Mouse (Mus musculus) left cerebral cortex, postnatal 25 days (tissue): ENCODE data around the gene Pcgf1. TPM values are rescaled to one million over a fixed set of nuclear protein-coding genes. Genes with fewer than 3 reads are reported as not detected.

Experiments
- DNase-seq, 2 experiments: peaks; one replicate each; pipeline ENCODE4 v3.0.0; 2022; ENCODE audit warnings: low spot score in 2 of 2, mixed read lengths in 1 of 2
- intact Hi-C: fragments of 180-260 bp; cut with DNase I; formaldehyde crosslinking; loops from one replicate; pipeline ENCODE4 v1.15.1; 2025
- total RNA-seq, 2 experiments: library from RNA; stranded (reverse); gene quantifications; 2 replicates each; pipeline ENCODE4 v1.2.3; 2021

Gene Pcgf1
- total RNA-seq, 2 experiments from 2014 or later: 21.3 to 24.4 TPM

GRCm38 (mm10) chr6:83092416-83093127 lies 14.9 kb downstream of the Pcgf1 start:
- intact Hi-C loops: no loop called here
- no peak for DNase-seq

GRCm38 (mm10) chr6:83095968-83096367 lies 18.3 kb downstream of the Pcgf1 start:
- no peak for DNase-seq
- intact Hi-C loops: no loop called here

DNA sequence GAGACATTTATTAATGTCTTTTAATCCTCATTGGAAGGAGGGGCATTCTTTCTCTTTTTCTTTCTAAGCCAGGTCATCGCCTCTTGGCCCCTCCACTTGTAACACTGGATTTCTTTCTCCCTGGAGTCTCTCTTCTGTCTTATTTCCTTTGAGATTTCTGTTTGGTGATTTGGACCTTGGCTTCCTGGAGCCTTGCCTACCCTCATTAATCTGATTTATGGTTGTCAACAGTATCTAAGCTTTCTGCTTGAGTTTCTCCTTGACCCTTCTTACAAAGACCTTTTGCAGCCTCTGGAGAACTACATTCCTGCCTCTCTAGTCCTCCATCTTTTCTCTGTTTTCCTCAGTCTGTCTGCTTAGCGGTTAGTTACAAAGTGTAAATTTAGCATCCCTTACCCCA lies 20.7 kb downstream of the Pcgf1 start:
- intact Hi-C loops: no loop called here
- DNase-seq: no peak

DNA sequence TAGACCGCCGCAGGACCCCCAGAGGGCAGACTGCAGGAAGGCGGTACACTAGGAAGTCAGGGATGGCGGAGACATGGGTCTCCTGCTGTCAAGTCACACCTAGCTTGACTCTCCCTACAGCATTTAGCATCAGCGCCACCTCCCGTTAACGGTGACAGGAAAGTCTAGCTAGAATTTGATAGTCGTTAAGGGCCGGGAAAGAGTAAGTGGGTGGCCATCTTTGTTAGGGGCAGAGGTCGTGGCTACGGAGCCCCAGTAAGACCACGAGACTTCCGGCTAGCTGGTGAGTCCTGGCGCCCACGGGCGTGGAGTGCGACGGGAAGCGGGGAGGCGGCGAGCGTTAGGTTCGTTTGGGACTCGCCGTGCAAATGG lies 23.6 kb downstream of the Pcgf1 start, which contains the start of the genes Ccdc142 and Gm42688:
Gene Ccdc142 (plus strand): TSS at position 286 of the 372 bp plus-strand sequence.
Gene Gm42688 (plus strand): TSS at position 302 of the 372 bp plus-strand sequence.
- DNase-seq: peak; percentile 89 to 94
- intact Hi-C loops: loop anchor here (1.0 to 10.0 kb wide), 3 partner anchors 23 to 187 kb away; no protein-coding TSS in a partner anchor

DNA sequence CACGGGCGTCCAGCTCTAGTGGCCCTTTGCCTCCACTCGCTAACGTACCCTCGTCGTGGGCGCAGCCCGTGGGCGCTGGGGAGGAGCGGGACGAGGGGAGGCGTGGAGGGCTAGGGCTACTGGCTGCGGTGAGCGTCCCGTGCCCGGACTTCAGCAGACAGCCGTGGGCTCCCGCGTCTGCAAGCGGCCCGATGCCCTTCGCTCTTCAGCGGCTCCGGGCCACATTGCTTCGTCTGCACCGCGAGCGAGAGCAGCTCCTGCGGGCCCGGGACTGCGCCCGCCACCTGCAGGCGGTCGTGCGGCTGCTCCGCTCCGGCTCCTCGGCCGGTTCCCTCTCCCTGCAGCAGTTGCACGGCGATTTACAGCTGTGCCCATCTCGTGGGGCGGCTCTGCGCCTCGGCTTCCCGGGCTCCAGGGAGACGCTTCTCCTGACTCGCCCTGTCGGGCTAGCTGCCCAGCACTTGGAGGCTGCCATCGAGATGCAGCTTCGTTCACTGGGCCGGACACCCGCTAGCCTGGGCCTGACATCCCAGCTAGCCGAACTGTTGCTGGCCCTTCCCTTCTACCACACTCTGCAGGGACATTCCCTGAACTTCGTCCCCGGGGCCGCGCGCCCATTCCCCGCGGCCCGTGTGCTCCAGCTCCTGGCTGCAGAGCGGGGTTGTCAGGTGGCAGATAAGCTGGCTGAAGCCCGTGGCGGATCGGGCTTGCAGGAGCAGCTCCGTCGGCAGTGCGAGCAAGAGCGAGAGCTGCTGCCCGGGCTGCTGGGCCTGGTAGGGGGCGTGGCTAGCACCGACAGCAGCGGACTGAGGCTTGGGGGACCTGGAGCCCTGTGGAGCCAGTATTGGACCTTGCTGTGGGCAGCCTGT lies 24.3 kb downstream of the Pcgf1 start:
- intact Hi-C loops: loop anchor here (1.0 to 10.0 kb wide), 4 partner anchors 24 to 187 kb away; partner anchors contain the start of gene Aup1
- peak; percentile 60 to 71 for DNase-seq

DNA sequence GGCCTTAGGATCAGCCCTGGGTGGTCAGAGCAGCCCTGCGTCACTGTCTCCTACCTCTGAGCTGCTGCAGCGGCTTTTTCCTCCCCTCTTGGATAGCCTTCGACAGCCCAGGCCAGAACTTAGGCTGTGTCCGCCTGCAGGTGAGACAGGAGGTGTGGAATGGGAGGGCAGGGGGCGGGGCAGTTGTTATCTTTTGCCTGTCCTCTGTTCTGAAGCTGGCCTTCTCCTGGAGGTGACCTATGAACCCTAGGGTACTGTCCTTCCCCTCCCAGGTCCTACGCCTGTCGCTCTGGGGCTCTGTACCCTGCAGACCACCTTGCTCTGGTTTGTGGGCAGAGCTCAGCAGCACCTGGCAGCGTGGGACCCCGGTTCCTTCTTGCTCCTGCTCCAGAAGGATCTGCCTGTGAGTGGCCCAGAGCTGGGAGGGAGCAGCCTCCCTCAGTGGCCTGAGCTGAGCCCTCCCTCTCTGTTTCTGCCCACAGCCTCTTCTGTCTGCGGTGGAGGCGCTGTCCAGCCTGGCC lies 25.5 kb downstream of the Pcgf1 start:
- intact Hi-C loops: loop anchor here (10.0 kb wide), 1 partner anchor 188 kb away; no protein-coding TSS in a partner anchor
- DNase-seq: no peak

DNA sequence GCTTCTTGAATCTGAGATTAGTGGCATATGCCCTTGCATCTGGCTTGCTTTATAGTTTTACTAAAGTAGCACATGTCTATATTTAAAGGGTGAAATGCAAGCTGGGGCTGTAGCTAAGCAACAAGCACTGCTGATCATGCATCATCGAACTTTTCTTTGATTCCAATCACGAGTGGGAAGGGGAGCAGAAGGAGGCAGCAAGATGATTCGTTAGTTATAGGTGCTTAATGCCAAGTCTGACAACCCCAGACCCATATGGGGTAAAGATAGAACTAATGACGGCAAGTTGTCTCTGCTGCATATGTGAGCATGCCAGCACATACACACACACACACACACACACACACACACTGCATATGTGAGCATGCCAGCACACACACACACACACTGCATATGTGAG lies 26.5 kb downstream of the Pcgf1 start:
- intact Hi-C loops: loop anchor here (10.0 kb wide), 1 partner anchor 189 kb away; no protein-coding TSS in a partner anchor
- DNase-seq: peak; percentile 27 to 75

DNA sequence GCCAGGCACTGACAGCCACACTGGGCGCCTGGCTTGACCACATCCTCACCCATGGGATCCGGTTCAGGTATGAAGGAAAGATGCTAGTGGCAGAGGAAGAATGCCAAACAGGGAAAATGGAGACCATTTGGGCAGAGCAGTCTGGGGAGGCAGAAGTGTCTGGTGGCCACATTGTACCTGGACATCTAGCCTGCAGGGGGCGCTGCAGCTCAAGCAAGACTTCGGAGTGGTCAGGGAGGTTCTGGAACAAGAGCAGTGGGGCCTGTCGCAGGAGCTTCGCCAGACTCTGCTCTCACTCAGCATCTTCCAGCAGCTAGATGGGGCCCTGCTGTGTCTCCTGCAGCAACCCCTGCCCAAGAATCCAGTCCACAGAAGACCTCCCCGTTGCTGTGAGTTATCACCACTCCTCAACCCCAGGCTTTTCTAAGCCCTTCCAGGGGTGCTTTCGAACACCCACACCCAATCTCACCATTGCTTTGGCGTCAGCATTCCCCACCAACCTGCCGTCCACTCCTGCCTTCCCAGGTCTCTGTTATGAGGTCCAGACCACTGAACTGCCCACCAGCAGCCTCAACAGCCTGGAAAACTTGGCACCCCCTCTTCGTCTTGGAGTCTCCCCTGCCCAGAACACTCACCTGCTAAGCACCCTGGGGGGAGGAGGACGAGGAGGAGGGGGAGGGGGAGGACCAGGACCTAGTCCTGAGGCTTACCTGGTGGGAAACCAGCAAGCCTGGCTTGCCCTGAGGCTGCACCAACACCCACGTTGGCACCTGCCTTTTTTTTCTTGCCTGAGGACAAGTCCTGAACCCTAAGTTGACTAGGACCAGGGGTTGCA lies 30.1 kb downstream of the Pcgf1 start:
- intact Hi-C loops: loop anchor here (10.0 kb wide), 1 partner anchor 193 kb away; no protein-coding TSS in a partner anchor

DNA sequence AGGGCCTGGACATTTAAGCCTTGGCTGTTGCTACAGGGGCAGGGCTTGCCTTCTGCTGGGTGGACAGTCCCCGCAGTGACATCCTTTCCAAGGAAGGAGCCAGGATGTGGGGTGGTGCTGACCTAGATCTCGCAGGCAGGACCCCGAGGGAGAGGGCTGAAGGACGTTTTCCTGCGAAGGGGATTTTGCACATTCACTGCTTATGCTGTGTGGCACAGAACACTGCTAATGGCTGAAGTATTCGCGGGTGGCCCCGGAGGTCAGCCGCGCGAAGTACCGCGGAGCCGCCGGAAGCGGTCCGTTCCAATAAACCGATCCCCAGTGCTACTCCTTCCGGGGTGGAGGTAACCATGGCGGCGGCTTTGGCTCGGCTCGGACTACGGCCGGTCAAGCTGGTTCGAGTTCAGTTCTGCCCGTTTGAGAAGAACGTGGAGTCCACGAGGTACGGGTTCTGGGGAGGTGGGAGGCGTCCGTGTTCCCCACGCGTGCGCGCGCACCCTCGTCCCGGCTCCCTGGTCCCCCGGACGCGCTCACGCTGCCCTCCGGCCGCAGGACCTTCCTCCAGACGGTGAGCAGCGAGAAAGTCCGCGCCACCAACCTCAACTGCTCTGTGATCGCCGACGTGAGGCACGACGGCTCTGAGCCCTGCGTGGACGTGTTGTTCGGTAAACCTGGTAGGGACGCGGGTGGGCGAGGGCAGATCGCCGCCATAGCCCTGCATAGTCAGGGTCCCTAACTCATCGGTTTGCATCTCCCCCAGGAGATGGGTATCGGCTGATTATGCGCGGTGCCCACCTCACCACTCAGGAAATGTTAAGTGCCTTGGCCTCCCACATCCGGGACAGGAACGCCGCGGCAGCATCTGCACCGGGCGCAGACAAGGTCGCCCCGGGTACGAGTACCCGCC lies 31.3 kb downstream of the Pcgf1 start, which contains the start of gene Mrpl53:
Gene Mrpl53 (plus strand): TSS at position 279 of the 907 bp plus-strand sequence.
- peak; percentile 80 to 81 for DNase-seq
- intact Hi-C loops: loop anchor here (10.0 kb wide), 1 partner anchor 194 kb away; no protein-coding TSS in a partner anchor

More for the DNA sequence above, 30.1 kb downstream of the Pcgf1 start:
- DNase-seq: peak; percentile 42 to 67

DNA sequence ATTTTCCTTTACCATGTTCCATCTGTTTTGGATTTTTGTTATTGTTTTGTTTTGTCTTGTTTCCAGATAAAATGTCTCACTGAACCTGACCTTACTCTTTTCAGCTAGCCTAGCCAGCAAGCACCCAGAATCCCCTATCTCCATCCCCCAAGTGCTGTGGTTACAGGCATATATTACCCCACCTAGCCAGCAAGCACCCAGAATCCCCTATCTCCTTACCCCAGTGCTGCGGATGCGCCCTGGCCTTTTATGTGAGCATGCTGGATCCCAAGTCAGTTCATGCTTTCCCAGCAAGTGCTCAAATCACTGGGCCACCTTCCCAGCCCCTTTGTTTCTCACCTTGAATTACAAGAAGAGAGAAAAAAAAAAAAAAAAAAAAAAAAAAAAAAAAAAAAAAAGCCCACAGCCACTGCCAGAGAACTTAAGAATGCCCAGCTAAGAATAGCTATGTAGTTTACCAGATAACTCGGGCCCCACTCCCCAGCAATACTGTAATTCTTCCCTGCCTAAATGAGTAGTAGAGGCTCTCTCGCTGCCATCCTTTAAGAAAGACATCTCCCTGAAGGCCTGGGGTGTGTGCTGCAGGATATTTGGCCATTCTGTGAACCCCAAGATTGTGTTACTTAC lies 34.0 kb downstream of the Pcgf1 start:
- DNase-seq: no peak
- intact Hi-C loops: no loop called here

- intact Hi-C loops: loop anchor here (2.0 kb wide), 1 partner anchor 44 kb away; no protein-coding TSS in a partner anchor
Observed at GRCm38 (mm10) chr6:83115011-83115671, 37.5 kb downstream of the Pcgf1 start, which contains the start of gene Mogs. TSS of gene Mogs (plus strand) at chr6:83115496.

GRCm38 (mm10) chr6:83115682-83116372 lies 38.2 kb downstream of the Pcgf1 start:
- no peak for DNase-seq
- intact Hi-C loops: loop anchor here (2.0 kb wide), 1 partner anchor 43 kb away; no protein-coding TSS in a partner anchor

More at GRCm38 (mm10) chr6:83115011-83115671, 37.5 kb downstream of the Pcgf1 start, which contains the start of gene Mogs:
- DNase-seq: peak; percentile 91 to 94

DNA sequence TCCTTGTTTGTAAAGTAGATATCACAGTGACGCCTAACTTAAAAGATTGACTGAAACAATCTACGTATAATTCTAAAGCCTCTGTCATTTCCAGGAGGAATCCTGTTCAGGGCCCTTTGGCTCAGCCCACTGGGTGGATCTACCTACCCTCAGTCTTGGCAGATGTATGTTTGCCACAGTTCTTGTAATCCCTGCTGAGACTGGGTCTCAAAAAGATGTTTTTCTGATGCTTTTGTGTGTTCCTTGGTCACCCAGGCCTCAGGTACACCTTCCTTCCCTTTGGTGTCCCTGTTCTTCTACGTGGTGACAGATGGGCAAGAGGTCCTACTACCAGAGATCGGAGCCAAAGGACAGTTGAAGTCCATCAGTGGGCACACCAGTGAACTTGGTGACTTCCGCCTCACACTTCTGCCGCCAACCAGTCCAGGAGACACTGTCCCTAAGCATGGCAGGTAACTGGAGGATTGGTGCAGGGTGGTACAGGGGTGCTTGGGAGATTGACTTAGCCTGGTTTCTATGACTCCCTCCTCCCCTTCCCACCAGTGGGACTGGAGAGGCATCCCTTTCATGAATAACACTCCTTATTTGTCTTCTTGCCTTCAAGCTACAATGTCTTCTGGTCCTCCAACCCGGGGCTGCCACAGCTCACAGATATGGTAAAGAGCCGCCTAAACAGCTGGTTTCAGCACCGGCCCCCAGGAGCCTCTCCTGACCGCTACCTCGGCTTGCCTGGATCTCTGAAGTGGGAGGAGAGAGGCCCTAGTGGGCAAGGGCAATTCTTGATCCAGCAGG lies 38.9 kb downstream of the Pcgf1 start:
- DNase-seq: no peak
- intact Hi-C loops: no loop called here

DNA sequence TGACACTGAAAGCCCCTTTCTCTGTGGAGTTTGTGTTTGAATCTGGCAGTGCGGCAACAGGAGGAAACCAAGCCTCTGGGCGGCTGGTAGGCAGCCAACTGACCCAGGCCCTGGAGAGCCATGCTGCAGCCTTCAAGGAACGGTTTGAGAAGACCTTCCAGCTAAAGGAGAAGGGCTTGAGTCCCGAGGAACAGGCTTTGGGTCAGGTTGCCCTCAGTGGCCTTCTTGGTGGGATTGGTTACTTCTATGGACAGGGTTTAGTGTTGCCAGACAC lies 39.4 kb downstream of the Pcgf1 start:
- DNase-seq: no peak
- intact Hi-C loops: no loop called here

- DNase-seq: no peak
- intact Hi-C loops: no loop called here
Observed at GRCm38 (mm10) chr6:83117616-83118015, 39.9 kb downstream of the Pcgf1 start.

GRCm38 (mm10) chr6:83118369-83118768 lies 40.7 kb downstream of the Pcgf1 start:
- intact Hi-C loops: no loop called here
- no peak for DNase-seq
